Mouse (Mus musculus) CH12.LX (cell line): Measurements from ENCODE around the gene Ccdc69. TPM values are rescaled to one million over a fixed set of nuclear protein-coding genes. Genes with fewer than 3 reads are reported as not detected.

Experiments
- DNase-seq: peaks from one replicate; pipeline ENCODE4 v3.0.0-alpha.2; 2013; ENCODE audit errors: extremely low read depth
- H3K27ac ChIP-seq: 2 replicates; pipeline ENCODE4 v1.5.1; 2012; ENCODE audit warnings: low read depth, mild to moderate bottlenecking, control low read depth, moderate library complexity; ENCODE audit not compliant: insufficient read depth
- H3K27me3 ChIP-seq: replicated peaks from 2 replicates; pipeline ENCODE3; 2012; ENCODE audit warnings: inconsistent platforms
- H3K36me3 ChIP-seq, 2 experiments: replicated peaks in 1 of 2; 2 replicates each; pipeline versions ENCODE3 to v1.6.1; 2012; ENCODE audit warnings: inconsistent platforms in 1 of 2, low read length in 1 of 2, mild to moderate bottlenecking in 1 of 2, mixed read lengths in 1 of 2, moderate library complexity in 1 of 2; ENCODE audit not compliant: control insufficient read depth in 1 of 2, insufficient read depth in 1 of 2
- H3K4me1 ChIP-seq, 2 experiments: 2 replicates each; pipeline ENCODE4 v1.6.1; 2012; ENCODE audit warnings: inconsistent platforms in 1 of 2, moderate library complexity in 1 of 2; ENCODE audit not compliant: insufficient read depth in 2 of 2, control insufficient read depth in 1 of 2
- H3K4me2 ChIP-seq: 2 replicates; pipeline ENCODE4 v1.6.1; 2012; ENCODE audit warnings: low read depth, mild to moderate bottlenecking, control low read depth; ENCODE audit not compliant: poor library complexity, insufficient read depth, severe bottlenecking
- H3K4me3 ChIP-seq, 3 experiments: fragments of 150-350 bp in 1 of 3; sonication (generic) in 1 of 3; replicated peaks in 1 of 3; 2 replicates each; pipeline versions ENCODE3 to v1.5.1; 2011 to 2012; ENCODE audit warnings: low read depth in 2 of 3, low read length in 2 of 3, mild to moderate bottlenecking in 2 of 3, moderate library complexity in 2 of 3, control low read depth in 1 of 3, improper control_type of control experiment in 1 of 3, inconsistent platforms in 1 of 3, mixed read lengths in 1 of 3; ENCODE audit not compliant: poor library complexity in 1 of 3
- H3K79me2 ChIP-seq: replicated peaks from 2 replicates; pipeline ENCODE4 v1.6.1; 2012; ENCODE audit warnings: mild to moderate bottlenecking, moderate library complexity; ENCODE audit not compliant: control insufficient read depth, poor library complexity, insufficient read depth, severe bottlenecking; ENCODE audit errors: extremely low read depth
- H3K9ac ChIP-seq: 2 replicates; pipeline ENCODE4 v1.6.1; 2012; ENCODE audit warnings: low read depth, mild to moderate bottlenecking, control low read depth, moderate library complexity; ENCODE audit not compliant: insufficient read depth
- H3K9me3 ChIP-seq: replicated peaks from 2 replicates; pipeline ENCODE3; 2012; ENCODE audit warnings: low read length, inconsistent platforms, mixed read lengths
- BHLHE40 ChIP-seq: IDR thresholded peaks from 2 replicates; pipeline ENCODE4 v1.6.1; 2011; ENCODE audit warnings: mild to moderate bottlenecking, low read depth, low read length, improper control_type of control experiment
- CHD2 ChIP-seq: IDR thresholded peaks from 2 replicates; pipeline ENCODE4 v1.6.1; 2011; ENCODE audit warnings: low read length, improper control_type of control experiment
- ELF1 ChIP-seq: IDR thresholded peaks from 2 replicates; pipeline ENCODE4 v1.6.1; 2014; ENCODE audit warnings: low read depth, mild to moderate bottlenecking, inconsistent platforms, low read length, improper control_type of control experiment
- IRF4 ChIP-seq: IDR thresholded peaks from 2 replicates; pipeline ENCODE4 v1.6.1; 2014; ENCODE audit warnings: low read depth, mild to moderate bottlenecking, inconsistent platforms, low read length, improper control_type of control experiment
- JUN ChIP-seq: IDR thresholded peaks from 2 replicates; pipeline ENCODE4 v1.6.1; 2011; ENCODE audit warnings: low read depth, mild to moderate bottlenecking, low read length, improper control_type of control experiment, moderate library complexity; ENCODE audit not compliant: insufficient read depth
- JUND ChIP-seq: conservative IDR thresholded peaks from 2 replicates; pipeline ENCODE4 v1.6.1; 2011; ENCODE audit warnings: low read depth, low read length, improper control_type of control experiment
- MAX ChIP-seq: IDR thresholded peaks from 2 replicates; pipeline ENCODE4 v1.6.1; 2011; ENCODE audit warnings: low read length, improper control_type of control experiment
- PAX5 ChIP-seq: IDR thresholded peaks from 2 replicates; pipeline ENCODE4 v1.6.1; 2012; ENCODE audit warnings: low read length, inconsistent platforms, mixed read lengths
- POLR2A ChIP-seq: IDR thresholded peaks from 2 replicates; pipeline ENCODE4 v1.6.1; 2011; ENCODE audit warnings: low read depth, mild to moderate bottlenecking, improper control_type of control experiment, low read length
- POLR2AphosphoS2 ChIP-seq: IDR thresholded peaks from 2 replicates; pipeline ENCODE4 v1.6.1; 2011; ENCODE audit warnings: low read depth, low read length, improper control_type of control experiment
- RCOR1 ChIP-seq: conservative IDR thresholded peaks from 2 replicates; pipeline ENCODE4 v1.6.1; 2012; ENCODE audit warnings: low read depth, mild to moderate bottlenecking, inconsistent platforms, low read length, improper control_type of control experiment
- SIN3A ChIP-seq: IDR thresholded peaks from 2 replicates; pipeline ENCODE4 v1.6.1; 2012; ENCODE audit warnings: low read length, improper control_type of control experiment, inconsistent platforms
- UBTF ChIP-seq: IDR thresholded peaks from 2 replicates; pipeline ENCODE4 v1.6.1; 2012; ENCODE audit warnings: low read depth, mild to moderate bottlenecking, inconsistent platforms, low read length, improper control_type of control experiment, moderate library complexity
- USF1 ChIP-seq: IDR thresholded peaks from 2 replicates; pipeline ENCODE4 v1.6.1; 2014; ENCODE audit warnings: low read depth, mild to moderate bottlenecking, inconsistent platforms, low read length, improper control_type of control experiment
- USF2 ChIP-seq: conservative IDR thresholded peaks from 2 replicates; pipeline ENCODE4 v1.6.1; 2011; ENCODE audit warnings: low read depth, low read length, improper control_type of control experiment
- ZKSCAN1 ChIP-seq: IDR thresholded peaks from 2 replicates; pipeline ENCODE4 v1.6.1; 2012; ENCODE audit warnings: low read depth, inconsistent platforms, low read length, improper control_type of control experiment, borderline replicate concordance
- ZMIZ1 ChIP-seq: IDR thresholded peaks from 2 replicates; pipeline ENCODE4 v1.6.1; 2012; ENCODE audit warnings: low read depth, mild to moderate bottlenecking, inconsistent platforms, low read length, improper control_type of control experiment
- ZNF384 ChIP-seq: IDR thresholded peaks from 2 replicates; pipeline ENCODE4 v1.6.1; 2012; ENCODE audit warnings: low read depth, low read length, improper control_type of control experiment, inconsistent platforms
- dilution Hi-C: fragments of 300-500 bp; cut with MboI; formaldehyde crosslinking; loops from 2 replicates; pipeline ENCODE4 v1.14.3; 2020; ENCODE audit warnings: low sequenced_read_pairs; ENCODE audit not compliant: extremely low pct_unique_long_range_greater_than_20kb, extremely low pct_ligation_motif_present
- in situ Hi-C: fragments of 300-500 bp; cut with MboI; formaldehyde crosslinking; loops from 3 replicates; pipeline ENCODE4 v1.14.3; 2019; ENCODE audit warnings: low sequenced_read_pairs, low pct_ligation_motif_present, low pct_unique_long_range_greater_than_20kb, mixed read lengths
- polyA plus RNA-seq: library from polyadenylated mRNA; unstranded; fragments of >175 nt; gene quantifications from 2 replicates; pipeline ENCODE4 v1.2.1, GENCODE M21; 2012; ENCODE audit warnings: low read depth; ENCODE audit not compliant: insufficient read length
- total RNA-seq, 2 experiments: library from RNA; depleted of rRNA; stranded (reverse); fragments of 300-350 nt in 1 of 2; fragments of >200 nt in 1 of 2; gene quantifications; 2 replicates each; pipeline ENCODE4 v1.2.3; 2012 to 2014

The Ccdc69 gene
- total and polyA plus RNA-seq, 3 experiments = 0.27 to 4.3 (median 0.61) TPM

DNA sequence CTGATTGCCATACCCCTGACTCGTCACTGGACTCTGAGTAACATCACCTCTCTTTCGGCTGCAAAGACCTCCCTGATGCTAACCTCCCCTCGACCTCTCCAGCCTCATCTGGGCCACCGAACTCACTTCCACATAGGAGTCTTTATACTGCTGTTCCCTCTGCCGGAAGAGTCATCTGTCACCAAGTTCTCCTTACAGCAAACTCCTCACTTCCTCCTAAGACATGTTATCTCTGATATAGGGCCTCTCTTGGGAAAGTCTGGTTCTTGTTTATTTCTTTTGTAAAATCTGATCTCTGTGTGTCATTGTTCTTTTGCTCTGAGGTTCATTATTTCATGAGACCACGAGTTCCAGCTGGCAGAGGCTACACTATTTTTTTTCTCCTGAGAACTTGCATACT lies 69.7 kb downstream of the Ccdc69 start:
- peaks cover 0 to 30% of the 10 kb centered on the region in 2 experiments; a peak in 2 of 4 replicates for H3K4me1 ChIP-seq
- H3K27me3 ChIP-seq = no peaks in the 10 kb centered on the region
- no peak overlapping the region for H3K27ac ChIP-seq
- no peaks in the 10 kb centered on the region for H3K9me3 ChIP-seq
- dilution Hi-C loops (no loop called here), in situ Hi-C loops (no loop called here)
- TF ChIP-seq SIN3A (no peak), POLR2A (no peak), ZMIZ1 (no peak), PAX5 (no peak), UBTF (no peak), JUND (no peak), RCOR1 (no peak), MAX (no peak), JUN (no peak), USF1 (no peak), ZNF384 (no peak), POLR2AphosphoS2 (no peak), CHD2 (no peak), ZKSCAN1 (no peak), BHLHE40 (no peak)
- DNase-seq = no peak
- no peak overlapping the region for H3K4me2 ChIP-seq
- no peaks in the 10 kb centered on the region for H3K79me2 ChIP-seq
- H3K9ac ChIP-seq = no peak overlapping the region
- H3K36me3 ChIP-seq = peaks cover 81 to 96% of the 10 kb centered on the region in 2 experiments
- H3K4me3 ChIP-seq = no peak overlapping the region

GRCm38 (mm10) chr11:55005684-55006083 lies 72.2 kb downstream of the Ccdc69 start:
- H3K4me2 ChIP-seq = no peak overlapping the region
- H3K79me2 ChIP-seq = no peaks in the 10 kb centered on the region
- in situ Hi-C loops = no loop called here
- H3K4me1 ChIP-seq = peaks cover 0 to 20% of the 10 kb centered on the region in 2 experiments; a peak in 2 of 4 replicates
- TF ChIP-seq JUN (no peak), USF2 (no peak), RCOR1 (no peak), JUND (no peak), ZNF384 (no peak), ELF1 (no peak), IRF4 (no peak)
- no peak overlapping the region for H3K27ac ChIP-seq
- DNase-seq = no peak
- peaks cover 5% of the 10 kb centered on the region for H3K9me3 ChIP-seq
- no peak overlapping the region for H3K9ac ChIP-seq
- H3K27me3 ChIP-seq = no peaks in the 10 kb centered on the region
- H3K4me3 ChIP-seq = no peak overlapping the region
- peaks cover 71 to 87% of the 10 kb centered on the region in 2 experiments for H3K36me3 ChIP-seq
- dilution Hi-C loops = no loop called here
